Mouse (Mus musculus): ENCODE results near the gene Dvl2. TPM values are rescaled to one million over a fixed set of nuclear protein-coding genes. Genes with fewer than 3 reads are reported as not detected.
A peak's percentile ranks its signal among the peaks of the same experiment; 100 is the strongest.
"Not testable (repeated sequence)": the region's sequence is repeated elsewhere in the genome, so short reads cannot be mapped to it uniquely, and the experiment has no call there.

Dvl2 gene
- polyA plus RNA-seq (2015; fragmentation: Nextera tagmentation; extraction: Ambion mirVana), result 9.8 and 11.1 TPM in 2 replicates

DNA sequence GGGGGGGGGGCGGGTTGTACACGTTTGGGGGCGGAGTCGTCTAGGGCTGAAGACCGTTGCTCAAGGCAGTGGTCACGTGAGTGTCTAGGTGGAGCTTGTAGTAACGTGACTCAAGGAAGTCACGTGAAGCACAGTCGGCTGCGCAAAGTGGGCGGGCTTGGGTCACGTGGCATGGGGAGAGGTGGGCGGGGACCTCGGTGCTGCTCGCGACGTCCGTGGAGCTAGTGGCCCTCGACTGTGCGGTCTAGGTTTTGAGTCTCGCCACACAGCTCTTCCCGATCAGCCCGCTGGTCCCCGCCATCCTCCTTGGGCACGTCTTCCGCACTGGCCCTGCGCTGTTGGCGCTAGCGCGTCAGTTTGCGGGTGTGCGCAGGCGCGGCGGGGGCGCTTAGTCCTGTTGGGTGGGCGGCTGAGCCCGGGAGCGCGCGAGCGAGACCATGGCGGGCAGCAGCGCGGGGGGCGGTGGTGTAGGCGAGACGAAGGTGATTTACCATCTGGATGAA is at the start of gene Dvl2:
TSS of gene Dvl2 (plus strand) at position 200 of the 503 bp plus-strand sequence.
- peak within 1 kb of the TSS; percentile 70 for H3K9ac ChIP-seq (ENCODE audit: low read length)
- no peaks in the 10 kb centered on the region for H3K27me3 ChIP-seq (ENCODE audit: control insufficient read depth, insufficient read depth, low read length)
- H3K4me2 ChIP-seq (replicated peaks; ENCODE audit: low read depth), result peak within 1 kb of the TSS; percentile 71
- peak; percentile 58 for ATAC-seq (ENCODE audit: low FRiP score, low TSS enrichment)
- peaks cover 16% of the 10 kb centered on the region for H3K36me3 ChIP-seq (ENCODE audit: control insufficient read depth, insufficient read depth, low read length)
- 0% methylated on average over 42 of the region's 48 CpGs for WGBS
- H3K27ac ChIP-seq (replicated peaks), result peak within 1 kb of the TSS; percentile 93
- H3K4me1 ChIP-seq (replicated peaks; ENCODE audit: control insufficient read depth, insufficient read depth), result no peaks in the 10 kb centered on the region
- H3K4me3 ChIP-seq (ENCODE audit: low read depth, low read length), result peak within 1 kb of the TSS; percentile 62
- H3K9me3 ChIP-seq (ENCODE audit: control insufficient read depth, low read length), result no peaks in the 10 kb centered on the region
- DNase-seq (ENCODE audit: low spot score), result peak; percentile 96
- TF ChIP-seq EP300 (optimal IDR thresholded peaks at IDR 0.05) (no peak), CTCF (IDR thresholded peaks at IDR 0.05; ENCODE audit: low read depth) (no peak)

DNA sequence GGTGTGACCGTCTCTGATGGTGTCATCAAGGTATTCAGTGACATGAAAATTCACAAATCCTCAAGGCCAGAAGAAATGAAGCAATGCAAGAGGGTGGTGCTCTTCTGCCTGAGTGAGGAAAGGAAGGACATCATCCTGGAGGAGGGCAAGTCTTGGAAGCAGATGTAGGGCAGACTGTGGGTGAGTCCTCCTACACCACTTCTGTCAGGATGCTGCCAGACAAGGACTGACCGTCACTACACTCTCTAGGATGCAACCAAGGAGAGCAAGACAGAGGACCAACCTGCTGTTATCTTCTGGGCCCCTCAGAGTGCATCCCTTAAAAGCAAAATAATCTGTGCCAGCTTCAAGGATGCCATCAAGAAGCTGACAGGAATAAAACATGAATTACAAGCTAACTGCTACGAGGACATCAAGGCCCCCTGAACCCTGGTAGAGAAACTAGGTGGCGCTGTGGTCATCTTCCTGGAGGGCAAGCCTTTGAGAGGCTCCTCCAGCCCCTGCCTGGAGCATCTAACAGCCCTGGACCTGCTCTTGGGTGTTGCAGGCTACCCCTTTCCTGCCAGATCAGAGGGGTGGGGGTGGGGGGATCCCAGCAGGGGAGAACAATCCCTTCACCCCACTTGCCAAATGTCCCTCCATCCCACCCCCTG is 49.5 kb upstream of the Dvl2 start:
- DNase-seq (ENCODE audit: low spot score) (peak; percentile 49), ATAC-seq (ENCODE audit: low FRiP score, low TSS enrichment) (no peak)
- Histone ChIP-seq H3K27me3 (ENCODE audit: control insufficient read depth, insufficient read depth, low read length) (no peaks in the 10 kb centered on the region), H3K9ac (ENCODE audit: low read length) (no peak overlapping the region), H3K27ac (replicated peaks) (no peak overlapping the region), H3K4me2 (replicated peaks; ENCODE audit: low read depth) (no peak overlapping the region), H3K36me3 (ENCODE audit: control insufficient read depth, insufficient read depth, low read length) (no peaks in the 10 kb centered on the region), H3K4me3 (ENCODE audit: low read depth, low read length) (no peak overlapping the region), H3K9me3 (ENCODE audit: control insufficient read depth, low read length) (no peaks in the 10 kb centered on the region), H3K4me1 (replicated peaks; ENCODE audit: control insufficient read depth, insufficient read depth) (no peaks in the 10 kb centered on the region)
- TF ChIP-seq EP300 (optimal IDR thresholded peaks at IDR 0.05), result no peak
- TF ChIP-seq CTCF (IDR thresholded peaks at IDR 0.05; ENCODE audit: low read depth), result peak; percentile 55
- WGBS, result 45% methylated on average over 4 of the region's 4 CpGs

DNA sequence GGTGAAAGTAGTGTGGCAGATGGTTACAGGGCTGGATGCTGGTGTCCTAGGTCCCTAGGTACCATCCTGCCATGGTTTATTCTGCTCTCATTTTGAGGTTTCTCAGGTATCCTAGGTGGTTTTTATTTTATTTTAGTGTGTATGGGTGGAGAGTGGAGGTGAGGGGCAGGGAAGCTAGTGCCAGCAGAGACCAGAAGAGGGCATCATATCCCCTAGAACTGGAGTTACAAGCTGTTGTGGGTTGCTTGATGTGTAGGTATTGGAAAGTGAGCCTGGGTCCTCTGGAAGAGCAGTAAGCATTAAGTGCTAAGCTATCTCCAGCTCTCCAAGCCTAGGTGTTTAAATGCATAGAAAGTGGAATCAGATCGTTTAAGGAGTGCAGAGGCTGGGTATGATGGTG is 48.1 kb upstream of the Dvl2 start:
- no peak overlapping the region for H3K4me2 ChIP-seq (replicated peaks; ENCODE audit: low read depth)
- 47% methylated on average over 1 of the region's 1 CpGs for whole genome bisulfite sequencing

DNA sequence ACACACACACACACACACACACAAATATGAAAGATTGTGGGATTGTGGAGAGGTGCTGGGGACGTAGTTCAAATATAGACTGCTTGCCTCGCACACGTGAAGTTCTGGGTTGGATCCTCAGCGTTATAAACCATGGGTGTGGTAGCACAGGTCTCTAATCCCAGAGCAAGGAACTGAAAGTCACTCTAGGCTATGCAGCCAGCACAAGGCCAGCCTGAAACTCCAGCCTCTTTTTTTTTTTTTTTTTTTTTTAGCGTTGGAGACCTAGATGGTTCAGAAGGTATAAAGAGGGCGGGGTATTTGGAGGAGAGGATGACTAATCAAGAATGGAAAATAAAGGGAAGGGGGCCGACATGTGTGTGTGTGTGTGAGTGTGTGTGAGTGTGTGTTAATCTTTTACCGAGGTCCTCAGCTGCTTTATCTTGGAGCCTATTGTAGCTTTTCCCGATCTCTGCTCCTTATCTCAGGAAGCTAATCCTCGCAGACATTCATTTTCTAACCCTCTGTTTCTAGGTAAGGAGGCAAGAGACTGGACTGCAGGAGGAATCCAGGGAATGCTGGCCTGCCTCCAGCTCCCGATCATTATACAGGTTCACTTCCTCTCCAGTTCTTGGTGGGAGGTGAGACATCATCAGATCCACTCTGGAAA is 47.0 kb upstream of the Dvl2 start:
- no peak for TF ChIP-seq CTCF (IDR thresholded peaks at IDR 0.05; ENCODE audit: low read depth)
- no peak for TF ChIP-seq EP300 (optimal IDR thresholded peaks at IDR 0.05)
- no peak for ATAC-seq (ENCODE audit: low FRiP score, low TSS enrichment)
- Histone ChIP-seq H3K9ac (ENCODE audit: low read length) (no peak overlapping the region), H3K27ac (replicated peaks) (no peak overlapping the region), H3K36me3 (ENCODE audit: control insufficient read depth, insufficient read depth, low read length) (no peaks in the 10 kb centered on the region), H3K27me3 (ENCODE audit: control insufficient read depth, insufficient read depth, low read length) (no peaks in the 10 kb centered on the region), H3K4me3 (ENCODE audit: low read depth, low read length) (no peak overlapping the region), H3K9me3 (ENCODE audit: control insufficient read depth, low read length) (no peaks in the 10 kb centered on the region), H3K4me1 (replicated peaks; ENCODE audit: control insufficient read depth, insufficient read depth) (no peaks in the 10 kb centered on the region), H3K4me2 (replicated peaks; ENCODE audit: low read depth) (no peak overlapping the region)
- WGBS, result 35% methylated on average over 11 of the region's 11 CpGs
- DNase-seq (ENCODE audit: low spot score), result no peak

More for the DNA sequence above, 48.1 kb upstream of the Dvl2 start:
- Histone ChIP-seq H3K4me1 (replicated peaks; ENCODE audit: control insufficient read depth, insufficient read depth) (no peaks in the 10 kb centered on the region), H3K27ac (replicated peaks) (no peak overlapping the region), H3K27me3 (ENCODE audit: control insufficient read depth, insufficient read depth, low read length) (no peaks in the 10 kb centered on the region), H3K9me3 (ENCODE audit: control insufficient read depth, low read length) (no peaks in the 10 kb centered on the region), H3K36me3 (ENCODE audit: control insufficient read depth, insufficient read depth, low read length) (no peaks in the 10 kb centered on the region), H3K9ac (ENCODE audit: low read length) (no peak overlapping the region), H3K4me3 (ENCODE audit: low read depth, low read length) (no peak overlapping the region)
- no peak for DNase-seq (ENCODE audit: low spot score)
- no peak for ATAC-seq (ENCODE audit: low FRiP score, low TSS enrichment)
- TF ChIP-seq EP300 (optimal IDR thresholded peaks at IDR 0.05) (no peak), CTCF (IDR thresholded peaks at IDR 0.05; ENCODE audit: low read depth) (peak; percentile 60)

DNA sequence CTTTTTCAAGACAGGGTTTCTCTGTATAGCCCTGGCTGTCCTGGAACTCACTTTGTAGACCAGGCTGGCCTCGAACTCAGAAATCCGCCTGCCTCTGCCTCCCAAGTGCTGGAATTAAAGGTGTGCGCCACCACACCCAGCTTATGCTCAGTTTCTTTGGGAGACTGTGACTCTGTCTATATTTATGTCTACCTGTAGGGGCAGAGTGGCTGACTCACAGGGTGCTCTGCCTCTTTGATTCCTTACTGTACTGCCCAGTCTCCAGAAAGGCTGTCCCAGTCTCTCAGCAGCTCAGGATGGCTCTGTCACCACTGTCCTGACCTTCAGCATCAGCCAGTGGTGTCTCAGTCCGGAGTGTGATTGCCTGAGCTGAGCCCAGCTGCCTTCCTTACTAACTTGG is 44.8 kb upstream of the Dvl2 start:
- not testable (repeated sequence) for DNase-seq (ENCODE audit: low spot score); H3K4me2 ChIP-seq (replicated peaks; ENCODE audit: low read depth); H3K9me3 ChIP-seq (ENCODE audit: control insufficient read depth, low read length); ATAC-seq (ENCODE audit: low FRiP score, low TSS enrichment); H3K9ac ChIP-seq (ENCODE audit: low read length); H3K4me3 ChIP-seq (ENCODE audit: low read depth, low read length); H3K27ac ChIP-seq (replicated peaks); H3K27me3 ChIP-seq (ENCODE audit: control insufficient read depth, insufficient read depth, low read length); H3K4me1 ChIP-seq (replicated peaks; ENCODE audit: control insufficient read depth, insufficient read depth); H3K36me3 ChIP-seq (ENCODE audit: control insufficient read depth, insufficient read depth, low read length)
- WGBS, result 76% methylated on average over 4 of the region's 4 CpGs

DNA sequence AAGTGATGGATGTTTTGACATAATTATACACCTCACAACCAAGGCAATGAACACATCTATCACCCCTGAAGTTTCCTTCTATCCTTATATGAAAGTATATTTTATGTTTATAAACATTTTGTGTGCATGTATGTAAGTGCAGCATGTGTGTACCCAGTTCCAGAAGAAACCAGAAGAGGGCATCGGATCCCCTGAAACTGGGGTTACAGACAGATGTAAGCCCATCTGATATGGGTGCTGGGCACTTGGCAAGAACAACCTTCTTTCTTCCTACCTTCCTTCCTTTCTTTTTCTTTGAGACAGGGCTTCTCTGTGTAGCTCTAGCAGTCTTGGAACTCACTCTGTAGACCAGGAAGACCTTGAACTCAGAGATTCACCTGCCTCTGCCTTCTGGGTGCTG is 44.2 kb upstream of the Dvl2 start:
- ATAC-seq (ENCODE audit: low FRiP score, low TSS enrichment) (no peak), DNase-seq (ENCODE audit: low spot score) (no peak)
- H3K27ac ChIP-seq (replicated peaks), result no peak overlapping the region
- H3K27me3 ChIP-seq (ENCODE audit: control insufficient read depth, insufficient read depth, low read length), result no peaks in the 10 kb centered on the region
- H3K4me1 ChIP-seq (replicated peaks; ENCODE audit: control insufficient read depth, insufficient read depth), result no peaks in the 10 kb centered on the region
- TF ChIP-seq EP300 (optimal IDR thresholded peaks at IDR 0.05) (no peak), CTCF (IDR thresholded peaks at IDR 0.05; ENCODE audit: low read depth) (peak; percentile 40)
- no peaks in the 10 kb centered on the region for H3K36me3 ChIP-seq (ENCODE audit: control insufficient read depth, insufficient read depth, low read length)
- 70% methylated on average over 1 of the region's 1 CpGs for WGBS
- no peak overlapping the region for H3K4me3 ChIP-seq (ENCODE audit: low read depth, low read length)
- H3K9ac ChIP-seq (ENCODE audit: low read length), result no peak overlapping the region
- no peak overlapping the region for H3K4me2 ChIP-seq (replicated peaks; ENCODE audit: low read depth)
- H3K9me3 ChIP-seq (ENCODE audit: control insufficient read depth, low read length), result no peaks in the 10 kb centered on the region

Measured in stomach, postnatal 0 days (tissue).